Mouse (Mus musculus) spleen, postnatal 36 days (tissue): ENCODE data around the gene Dlg2.

Experiments used
- DNase-seq, 2 experiments: peaks; one replicate each; pipeline ENCODE4 v3.0.0; 2022; ENCODE audit warnings: low spot score in 2 of 2, mixed read lengths in 1 of 2

The Dlg2 gene

GRCm38 (mm10) chr7:91090317-91090829 is 613.9 kb downstream of the Dlg2 start:
- no peak for DNase-seq

GRCm38 (mm10) chr7:91090830-91091683 is 614.6 kb downstream of the Dlg2 start:
- DNase-seq, result no peak

- no peak for DNase-seq
Observed at GRCm38 (mm10) chr7:91096467-91096866, 620.0 kb downstream of the Dlg2 start.

GRCm38 (mm10) chr7:91098521-91098920 is 622.0 kb downstream of the Dlg2 start:
- no peak for DNase-seq

- DNase-seq, result no peak
Observed at GRCm38 (mm10) chr7:91109575-91109974, 633.1 kb downstream of the Dlg2 start.

GRCm38 (mm10) chr7:91132128-91132527 is 655.7 kb downstream of the Dlg2 start:
- DNase-seq, result no peak

GRCm38 (mm10) chr7:91154096-91154495 is 677.6 kb downstream of the Dlg2 start:
- no peak for DNase-seq

- DNase-seq, result no peak
Observed at GRCm38 (mm10) chr7:91159144-91159543, 682.7 kb downstream of the Dlg2 start.

- DNase-seq, result no peak
Observed at GRCm38 (mm10) chr7:91161643-91162175, 685.2 kb downstream of the Dlg2 start.

GRCm38 (mm10) chr7:91173560-91173959 is 697.1 kb downstream of the Dlg2 start:
- no peak for DNase-seq

- DNase-seq, result no peak
Observed at GRCm38 (mm10) chr7:91188211-91188610, 711.7 kb downstream of the Dlg2 start.

- no peak for DNase-seq
Observed at GRCm38 (mm10) chr7:91199372-91199771, 722.9 kb downstream of the Dlg2 start.

- DNase-seq, result no peak
Observed at GRCm38 (mm10) chr7:91208083-91208852, 731.8 kb downstream of the Dlg2 start.

GRCm38 (mm10) chr7:91208973-91209372 is 732.5 kb downstream of the Dlg2 start:
- no peak for DNase-seq

- no peak for DNase-seq
Observed at GRCm38 (mm10) chr7:91212236-91212635, 735.8 kb downstream of the Dlg2 start.

GRCm38 (mm10) chr7:91214921-91215320 is 738.4 kb downstream of the Dlg2 start:
- DNase-seq, result no peak

GRCm38 (mm10) chr7:91218321-91218987 is 742.0 kb downstream of the Dlg2 start:
- DNase-seq, result no peak

- no peak for DNase-seq
Observed at GRCm38 (mm10) chr7:91226442-91226841, 750.0 kb downstream of the Dlg2 start.

- DNase-seq, result no peak
Observed at GRCm38 (mm10) chr7:91241718-91242117, 765.2 kb downstream of the Dlg2 start.

- no peak for DNase-seq
Observed at GRCm38 (mm10) chr7:91261672-91262030, 785.2 kb downstream of the Dlg2 start.

- no peak for DNase-seq
Observed at GRCm38 (mm10) chr7:91262031-91262951, 785.8 kb downstream of the Dlg2 start.
